Comparison of ENCODE assay signal across 29 mouse cellular contexts in the genomic region with DNA sequence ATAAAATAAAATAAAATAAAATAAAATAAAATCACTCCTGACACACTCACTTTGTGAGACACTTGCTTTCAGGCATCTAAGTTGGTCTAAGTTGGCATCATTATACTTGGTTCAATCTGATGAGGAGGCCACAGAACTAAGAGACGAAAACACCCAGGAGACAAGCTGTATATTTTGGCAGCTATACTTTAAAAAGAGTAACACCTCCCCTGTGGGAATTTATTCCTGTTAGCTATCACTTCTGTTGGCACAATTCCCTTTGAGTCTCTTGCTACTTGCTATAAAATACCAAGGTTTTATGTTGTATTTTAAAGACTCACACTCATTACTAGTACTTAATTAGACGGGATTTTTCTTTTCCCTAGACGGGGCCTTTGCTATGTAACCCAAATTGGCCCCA. TPM values are rescaled to one million over a fixed set of nuclear protein-coding genes. Genes with fewer than 3 reads are reported as not detected.
"Had no signal": no experiment of that assay in that cellular context is flagged by ENCODE, and none has a peak within 500 bp of the region (broad histone marks: within the 10 kb centered on the region; RNA-seq: fewer than 3 reads in every experiment).

No protein-coding gene starts in this region.

- H3K27me3 ChIP-seq: heart, embryonic 12.5 days; hindbrain, embryonic 12.5 days; intestine, embryonic 15.5 days; limb, embryonic 13.5 days; limb, embryonic 15.5 days; liver, embryonic 12.5 days had no signal

- H3K4me1 ChIP-seq: heart, embryonic 10.5 days; hindbrain, embryonic 10.5 days; hindbrain, embryonic 12.5 days; intestine, embryonic 15.5 days had no signal

- H3K4me2 ChIP-seq: heart, embryonic 12.5 days; hindbrain, embryonic 12.5 days; hindbrain, embryonic 14.5 days; intestine, embryonic 15.5 days; limb, embryonic 13.5 days; limb, embryonic 15.5 days; liver, embryonic 12.5 days had no signal

- H3K9ac ChIP-seq: heart, embryonic 12.5 days; hindbrain, embryonic 12.5 days; hindbrain, embryonic 14.5 days; intestine, embryonic 15.5 days; limb, embryonic 13.5 days; limb, embryonic 15.5 days; liver, embryonic 12.5 days; liver, embryonic 14.5 days had no signal

- ATAC-seq: hindbrain, embryonic 16.5 days; inflammation-experienced regulatory T-cells, adult 6 months; intestine, embryonic 15.5 days; intestine, postnatal 0 days; liver, embryonic 12.5 days had no signal

- DNase-seq: gastrocnemius, postnatal 10 days; gastrocnemius, postnatal 25 days; heart, adult 18-20 months; heart, postnatal 10 days; heart, postnatal 4 days; kidney, adult 18-20 months; kidney, adult 8-10 months; kidney, postnatal 10 days; kidney, postnatal 25 days; kidney, postnatal 4 days; layer of hippocampus, adult 9-11 months; layer of hippocampus, postnatal 36 days; left cerebral cortex, postnatal 4 days had no signal

- H3K4me3 ChIP-seq: heart, embryonic 10.5 days; heart, embryonic 12.5 days; hindbrain, embryonic 10.5 days; hindbrain, embryonic 12.5 days; intestine, embryonic 15.5 days; limb, embryonic 13.5 days; limb, embryonic 15.5 days; liver, embryonic 12.5 days had no signal

- H3K27ac ChIP-seq: heart, embryonic 10.5 days; hindbrain, embryonic 10.5 days; hindbrain, embryonic 12.5 days; hindbrain, embryonic 14.5 days; intestine, embryonic 15.5 days; limb, embryonic 13.5 days; limb, embryonic 15.5 days; liver, embryonic 12.5 days; liver, embryonic 14.5 days had no signal

- H3K9me3 ChIP-seq: hindbrain, embryonic 12.5 days; intestine, embryonic 15.5 days; limb, embryonic 13.5 days; limb, embryonic 15.5 days had no signal

RNA-seq across cellular contexts. Expression of a gene that starts 55.8 kb away (rescaled TPM):
- total RNA-seq: granulocyte monocyte progenitor cell, adult 5-6 weeks had no signal
- polyA plus RNA-seq: heart, embryonic 12.5 days; heart, embryonic 14.5 days; hindbrain, embryonic 12.5 days; hindbrain, embryonic 14.5 days; hindbrain, embryonic 16.5 days; inflammation-experienced regulatory T-cells, adult 6 months; limb, embryonic 11.5 days; limb, embryonic 13.5 days had no signal

RNA-seq across cellular contexts. Expression of a gene that starts 59.5 kb away (rescaled TPM):
- total RNA-seq: granulocyte monocyte progenitor cell, adult 5-6 weeks had no signal
